Mouse (Mus musculus) Patski (cell line): ENCODE measurements around the gene Dnajc24. TPM values are rescaled to one million over a fixed set of nuclear protein-coding genes. Genes with fewer than 3 reads are reported as not detected.

Source experiments
- ATAC-seq: fragments of 100-300 bp; one replicate; pipeline ENCODE4 v1.8.0; 2021
- CTCF ChIA-PET: fragments of 350-600 bp; sonication (Branson Sonifier 250); formaldehyde crosslinking; loops from one replicate; lab custom pipeline; 2022; ENCODE audit warnings: inconsistent platforms; lab: Charles Lee
- POLR2A ChIA-PET: fragments of 350-600 bp; sonication (Branson Sonifier 250); formaldehyde crosslinking; loops from one replicate; lab custom pipeline; 2022; ENCODE audit warnings: antibody characterized with exemption, inconsistent platforms; lab: Charles Lee
- DNase-seq: peaks from one replicate; pipeline ENCODE4 v3.0.0-alpha.2; 2011; ENCODE audit warnings: low read depth, low spot score
- H3K27me3 ChIP-seq: fragments of 371-371 bp; one replicate; pipeline ENCODE4 v1.5.1; 2021
- CTCF ChIP-seq: fragments of 100-300 bp; IDR thresholded peaks from one replicate; pipeline ENCODE4 v1.5.1; 2021
- in situ Hi-C: fragments of 300-500 bp; cut with MboI; formaldehyde crosslinking; loops from 3 replicates; pipeline ENCODE4 v1.11.1; 2018; ENCODE audit warnings: low pct_unique_long_range_greater_than_20kb, mixed read lengths
- polyA plus RNA-seq: library from polyadenylated mRNA; unstranded; gene quantifications from one replicate; pipeline ENCODE4 v1.2.3, GENCODE M21; 2021

Dnajc24 gene
- polyA plus RNA-seq: 27.9 TPM

DNA sequence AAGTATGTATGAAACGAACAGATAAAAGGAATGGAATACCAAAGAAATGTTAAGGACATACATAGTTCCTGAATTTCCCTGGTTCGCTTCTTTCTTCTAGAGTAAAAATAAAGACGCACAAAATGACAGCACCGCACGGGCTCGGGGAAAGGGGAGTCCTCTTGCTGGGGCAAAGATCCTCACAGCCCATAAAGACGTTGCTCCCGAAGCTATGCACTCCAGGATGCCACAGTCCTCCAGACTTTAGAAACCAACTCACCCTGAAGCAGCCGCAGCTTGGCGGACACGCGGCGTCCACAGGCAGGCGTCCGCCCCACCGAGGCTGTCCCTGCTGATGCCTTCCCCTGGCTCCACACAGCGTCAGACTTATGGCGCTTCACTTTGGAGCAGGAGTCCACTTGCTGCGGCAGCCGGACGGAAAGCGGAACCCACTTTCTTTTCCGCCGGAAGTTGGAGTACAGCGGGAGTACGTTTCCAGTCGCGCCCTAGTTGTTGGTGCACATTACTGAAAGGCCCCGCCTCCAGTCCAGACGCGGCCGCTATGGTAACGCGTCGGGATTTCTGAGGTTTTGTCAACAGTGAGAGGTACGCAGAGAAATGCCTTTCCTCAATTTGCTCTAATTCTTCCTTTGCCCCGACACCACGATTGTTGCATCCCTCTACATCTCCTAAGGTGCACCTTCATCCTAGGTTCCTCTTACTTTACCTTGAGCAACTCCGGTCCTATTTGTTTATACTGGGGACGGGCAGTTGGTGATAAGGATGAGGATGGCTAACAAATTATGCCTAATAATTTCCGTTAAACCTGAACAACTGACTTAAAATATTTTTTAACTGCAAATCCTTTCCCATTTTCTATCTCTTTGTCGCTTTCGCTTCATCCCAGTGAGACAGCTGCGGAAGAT is at the start of gene Dnajc24:
Gene Dnajc24, minus strand, starts transcription at position 715 of the 905 bp plus-strand sequence.
- DNase-seq (peak; percentile 58), ATAC-seq (peak; percentile 97)
- POLR2A ChIA-PET: no interaction called here
- in situ Hi-C loops: no loop called here
- CTCF ChIA-PET: no interaction called here
- H3K27me3 ChIP-seq: peaks cover 7% of the 10 kb centered on the region
- TF ChIP-seq CTCF: no peak

DNA sequence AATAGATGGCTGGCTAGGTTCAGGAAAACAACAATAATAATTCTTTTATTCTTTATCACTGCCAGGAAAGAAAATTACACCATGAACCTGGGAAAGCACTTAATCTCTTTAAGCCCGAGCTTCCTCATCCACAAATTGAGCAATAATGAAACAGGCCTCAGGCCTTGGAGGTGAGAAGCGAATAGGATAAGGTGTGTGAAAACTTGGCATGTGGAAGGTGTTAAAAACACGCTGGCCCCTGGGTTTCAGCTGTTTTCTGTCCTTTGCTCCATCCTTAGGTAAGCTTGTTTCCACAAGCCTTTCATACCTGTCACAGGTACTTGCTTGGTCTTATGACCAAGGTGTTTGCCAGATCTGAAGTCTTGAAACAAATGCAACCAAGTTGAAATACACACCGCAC is 43.3 kb upstream of the Dnajc24 start:
- POLR2A ChIA-PET: no interaction called here
- in situ Hi-C loops: no loop called here
- CTCF ChIA-PET: no interaction called here
- ATAC-seq (no peak), DNase-seq (no peak)
- H3K27me3 ChIP-seq: no peaks in the 10 kb centered on the region
- no peak for TF ChIP-seq CTCF

GRCm38 (mm10) chr2:106042495-106042894 is 39.1 kb upstream of the Dnajc24 start:
- no peak for DNase-seq
- no peaks in the 10 kb centered on the region for H3K27me3 ChIP-seq
- TF ChIP-seq CTCF: no peak
- in situ Hi-C loops: no loop called here
- ChIA-PET POLR2A (interaction anchor here (1.1 kb wide), 1 partner anchor 9 kb away, joined by 3 read pairs; no protein-coding TSS in a partner anchor), CTCF (interaction anchor here (1.1 to 1.7 kb wide), 3 partner anchors 10 to 574 kb away, joined by 3 to 5 read pairs (median 3); no protein-coding TSS in a partner anchor)
- ATAC-seq: no peak

GRCm38 (mm10) chr2:106041961-106042360 is 38.6 kb upstream of the Dnajc24 start:
- in situ Hi-C loops: no loop called here
- DNase-seq: no peak
- no peak for TF ChIP-seq CTCF
- ChIA-PET CTCF (interaction anchor here (1.1 to 1.7 kb wide), 3 partner anchors 9 to 573 kb away, joined by 3 to 5 read pairs (median 3); no protein-coding TSS in a partner anchor), POLR2A (no interaction called here)
- no peak for ATAC-seq
- no peaks in the 10 kb centered on the region for H3K27me3 ChIP-seq

- no peaks in the 10 kb centered on the region for H3K27me3 ChIP-seq
- CTCF ChIA-PET: interaction anchor here (1.6 kb wide), 1 partner anchor 16 kb away, joined by 4 read pairs; no protein-coding TSS in a partner anchor
- ATAC-seq (no peak), DNase-seq (no peak)
- POLR2A ChIA-PET: no interaction called here
- in situ Hi-C loops: no loop called here
- no peak for TF ChIP-seq CTCF
Observed at GRCm38 (mm10) chr2:106038286-106038685, 34.9 kb upstream of the Dnajc24 start.

DNA sequence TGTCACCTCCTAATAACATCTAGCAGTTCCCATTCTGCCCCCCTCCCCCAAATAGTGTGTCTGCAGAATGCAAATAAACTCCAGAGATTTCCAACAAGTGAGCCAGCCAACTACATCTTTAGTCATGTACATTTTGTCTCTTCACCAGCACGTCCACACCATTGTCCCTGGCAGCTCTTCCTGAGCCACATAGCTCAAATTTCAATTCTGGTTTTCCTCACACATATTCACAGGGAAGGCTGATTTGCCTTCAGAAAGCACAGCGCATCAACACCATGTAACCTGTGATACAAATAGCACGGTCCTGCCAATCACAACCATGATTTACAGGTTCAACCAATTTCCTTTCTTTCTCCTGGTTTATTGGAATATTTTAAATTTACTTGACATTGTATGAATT is 21.5 kb upstream of the Dnajc24 start:
- ATAC-seq (no peak), DNase-seq (no peak)
- TF ChIP-seq CTCF: no peak
- CTCF ChIA-PET: interaction anchor here (1.0 kb wide), 1 partner anchor 9 kb away, joined by 3 read pairs; no protein-coding TSS in a partner anchor
- POLR2A ChIA-PET: no interaction called here
- H3K27me3 ChIP-seq: peaks cover 15% of the 10 kb centered on the region
- in situ Hi-C loops: no loop called here

DNA sequence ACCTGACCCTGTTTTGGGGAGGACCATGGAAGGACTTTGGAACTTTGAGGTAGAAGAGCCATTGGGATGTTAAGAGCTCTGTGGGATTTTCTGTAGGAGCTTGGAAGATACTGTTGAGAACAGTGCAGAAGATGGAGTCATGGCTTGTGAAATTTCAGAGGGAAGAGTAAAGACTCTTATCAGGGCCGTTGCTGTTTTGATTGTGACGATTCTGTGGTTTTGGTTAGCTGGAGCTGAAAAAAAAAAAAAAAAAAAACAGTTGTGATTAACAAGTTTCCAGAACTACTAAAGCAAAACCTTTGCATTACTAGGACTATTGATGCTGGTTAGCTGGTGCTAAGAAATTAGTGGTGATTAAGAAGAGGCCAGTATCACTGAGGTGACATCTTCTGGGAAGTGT is 5.1 kb upstream of the Dnajc24 start:
- no peak for TF ChIP-seq CTCF
- peaks cover 28% of the 10 kb centered on the region for H3K27me3 ChIP-seq
- DNase-seq (no peak), ATAC-seq (no peak)
- CTCF ChIA-PET: no interaction called here
- in situ Hi-C loops: no loop called here
- POLR2A ChIA-PET: no interaction called here

- ChIA-PET POLR2A (no interaction called here), CTCF (no interaction called here)
- TF ChIP-seq CTCF: no peak
- no peaks in the 10 kb centered on the region for H3K27me3 ChIP-seq
- ATAC-seq: no peak
- DNase-seq: no peak
- in situ Hi-C loops: no loop called here
Observed at GRCm38 (mm10) chr2:105987999-105988398, 15.3 kb downstream of the Dnajc24 start.

DNA sequence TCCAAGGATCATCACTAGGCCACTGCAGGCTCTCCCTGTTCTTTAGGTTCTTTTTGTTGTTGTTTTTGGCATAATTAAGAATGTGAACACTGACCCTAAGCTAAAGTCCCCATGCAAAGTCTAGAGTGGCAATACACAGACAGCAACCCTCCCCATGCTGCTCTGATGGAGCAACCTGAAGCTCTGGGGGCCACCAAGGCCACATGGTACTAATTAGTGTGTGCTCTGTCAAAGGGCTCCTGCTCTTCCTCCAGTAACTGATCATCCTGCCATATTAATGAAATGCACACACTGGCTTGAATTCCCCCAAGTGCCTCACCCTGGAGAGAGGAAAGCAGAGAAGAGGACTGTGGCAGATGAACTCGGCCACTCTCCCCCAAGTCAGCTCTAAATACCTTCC is 16.2 kb downstream of the Dnajc24 start:
- no peak for DNase-seq
- no peaks in the 10 kb centered on the region for H3K27me3 ChIP-seq
- CTCF ChIA-PET: interaction anchor here (0.9 kb wide), 1 partner anchor 10 kb away, joined by 3 read pairs; no protein-coding TSS in a partner anchor
- TF ChIP-seq CTCF: no peak
- POLR2A ChIA-PET: no interaction called here
- in situ Hi-C loops: no loop called here
- ATAC-seq: no peak

GRCm38 (mm10) chr2:105985206-105985605 is 18.1 kb downstream of the Dnajc24 start:
- DNase-seq (no peak), ATAC-seq (no peak)
- in situ Hi-C loops: no loop called here
- no peak for TF ChIP-seq CTCF
- ChIA-PET POLR2A (no interaction called here), CTCF (no interaction called here)
- no peaks in the 10 kb centered on the region for H3K27me3 ChIP-seq

DNA sequence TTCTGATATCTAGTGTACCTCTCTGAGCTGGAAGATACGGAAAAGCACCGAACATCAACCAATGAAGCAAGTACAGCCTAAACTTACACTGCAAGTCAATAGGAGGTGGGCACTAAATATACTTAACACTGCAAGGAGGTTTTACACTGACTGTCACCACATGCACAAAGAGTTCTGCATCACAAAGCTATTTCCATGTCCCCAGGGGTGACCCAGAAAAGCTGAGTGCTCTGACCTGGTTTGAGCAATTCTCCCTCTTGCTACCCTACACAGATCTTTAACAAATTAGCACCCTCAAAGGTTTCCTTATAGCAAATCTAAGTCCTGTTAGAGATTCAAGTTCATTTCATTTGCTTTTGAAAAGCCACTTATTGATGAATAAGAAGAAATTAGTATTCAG is 25.3 kb downstream of the Dnajc24 start:
- H3K27me3 ChIP-seq: no peaks in the 10 kb centered on the region
- ChIA-PET POLR2A (no interaction called here), CTCF (no interaction called here)
- DNase-seq: no peak
- no peak for TF ChIP-seq CTCF
- in situ Hi-C loops: no loop called here
- ATAC-seq: no peak
